Mouse (Mus musculus) right cerebral cortex, postnatal 10 days (tissue): ENCODE measurements around the gene Gja5.
"Not testable (repeated sequence)": the region's sequence is repeated elsewhere in the genome, so short reads cannot be mapped to it uniquely, and the experiment has no call there.

Experiments
- DNase-seq, 2 experiments: peaks; one replicate each; pipeline ENCODE4 v3.0.0; 2021; ENCODE audit warnings: low spot score in 2 of 2

Gene Gja5

GRCm38 (mm10) chr3:97037119-97037518 lies 132.6 kb downstream of the Gja5 start:
- DNase-seq, result no peak

- no peak for DNase-seq
These were observed 135.2 kb downstream of the Gja5 start for GRCm38 (mm10) chr3:97039721-97040120.

GRCm38 (mm10) chr3:97044188-97044587 lies 139.7 kb downstream of the Gja5 start:
- DNase-seq, result no peak

- no peak for DNase-seq
These were observed 143.3 kb downstream of the Gja5 start for GRCm38 (mm10) chr3:97047757-97048156.

GRCm38 (mm10) chr3:97048360-97048759 lies 143.9 kb downstream of the Gja5 start:
- no peak for DNase-seq

- DNase-seq, result no peak
These were observed 146.8 kb downstream of the Gja5 start for GRCm38 (mm10) chr3:97051264-97051744.

- no peak for DNase-seq
These were observed 147.7 kb downstream of the Gja5 start for GRCm38 (mm10) chr3:97052069-97052799.

- no peak for DNase-seq
These were observed 154.2 kb downstream of the Gja5 start for GRCm38 (mm10) chr3:97058704-97059103.

GRCm38 (mm10) chr3:97060119-97060518 lies 155.6 kb downstream of the Gja5 start:
- no peak for DNase-seq

GRCm38 (mm10) chr3:97062814-97063213 lies 158.3 kb downstream of the Gja5 start:
- no peak for DNase-seq

GRCm38 (mm10) chr3:97064046-97064445 lies 159.6 kb downstream of the Gja5 start:
- no peak for DNase-seq

- DNase-seq, result not testable (repeated sequence)
These were observed 165.1 kb downstream of the Gja5 start for GRCm38 (mm10) chr3:97069589-97069988.

GRCm38 (mm10) chr3:97071916-97072315 lies 167.4 kb downstream of the Gja5 start:
- DNase-seq, result not testable (repeated sequence)

GRCm38 (mm10) chr3:97072361-97072760 lies 167.9 kb downstream of the Gja5 start:
- DNase-seq, result not testable (repeated sequence)

- DNase-seq, result not testable (repeated sequence)
These were observed 171.4 kb downstream of the Gja5 start for GRCm38 (mm10) chr3:97075744-97076350.

- DNase-seq, result no peak
These were observed 171.9 kb downstream of the Gja5 start for GRCm38 (mm10) chr3:97076412-97076811.

GRCm38 (mm10) chr3:97078436-97078835 lies 173.9 kb downstream of the Gja5 start:
- no peak for DNase-seq

- DNase-seq, result no peak
These were observed 177.7 kb downstream of the Gja5 start for GRCm38 (mm10) chr3:97082156-97082555.

- DNase-seq, result peak in 1 of 2 experiments; percentile 36
These were observed 182.8 kb downstream of the Gja5 start for GRCm38 (mm10) chr3:97087326-97087725.

- not testable (repeated sequence) for DNase-seq
These were observed 183.8 kb downstream of the Gja5 start for GRCm38 (mm10) chr3:97088291-97088690.

- DNase-seq, result not testable (repeated sequence)
These were observed 187.5 kb downstream of the Gja5 start for GRCm38 (mm10) chr3:97091971-97092370.

GRCm38 (mm10) chr3:97096664-97097063 lies 192.2 kb downstream of the Gja5 start:
- DNase-seq, result not testable (repeated sequence)
